Comparison of ENCODE assay signal across 24 mouse cellular contexts in the genomic region with DNA sequence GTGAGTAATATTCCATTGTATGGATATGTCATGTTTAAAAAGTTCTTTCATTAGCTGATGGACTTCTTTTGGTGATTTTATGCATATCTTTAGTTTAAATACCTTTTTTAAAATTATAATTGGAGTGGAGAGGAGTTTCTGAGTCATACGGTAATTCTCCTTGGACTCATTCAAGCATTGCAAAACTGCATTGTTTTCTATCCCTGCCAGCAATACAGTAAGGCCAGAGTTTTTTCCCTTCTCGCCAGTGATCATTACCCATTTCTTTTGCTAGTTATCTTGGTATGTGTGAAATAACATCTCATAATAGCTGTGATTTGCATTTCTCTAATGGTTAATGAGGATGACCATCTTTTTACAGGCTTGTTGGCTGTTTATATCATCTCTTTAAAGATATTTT.
"Had no signal": no experiment of that assay in that cellular context is flagged by ENCODE, and none has a peak within 500 bp of the region (broad histone marks: within the 10 kb centered on the region; RNA-seq: fewer than 3 reads in every experiment).

No protein-coding gene starts in this region.

- H3K4me3 ChIP-seq: embryonic facial prominence, embryonic 10.5 days; embryonic facial prominence, embryonic 12.5 days; embryonic facial prominence, embryonic 13.5 days; embryonic facial prominence, embryonic 15.5 days; erythroblast, embryonic 14.5 days; forebrain, embryonic 10.5 days; forebrain, embryonic 12.5 days; forebrain, embryonic 13.5 days; forebrain, embryonic 15.5 days; gastrocnemius, adult 2 months; heart, adult 2 months had no signal

- DNase-seq: cerebellum, adult 9-11 months; cerebellum, postnatal 10 days; cerebellum, postnatal 14 days; cerebellum, postnatal 25 days; cerebellum, postnatal 36 days; embryo, embryonic 11 days; forebrain, postnatal 0 days; gastrocnemius, adult 2 months; gastrocnemius, postnatal 10 days; gastrocnemius, postnatal 14 days; gastrocnemius, postnatal 25 days; gastrocnemius, postnatal 36 days; heart, adult 11 months; heart, adult 18-20 months; heart, adult 2 months had no signal

- H3K27ac ChIP-seq: embryonic facial prominence, embryonic 10.5 days; embryonic facial prominence, embryonic 12.5 days; embryonic facial prominence, embryonic 13.5 days; embryonic facial prominence, embryonic 15.5 days; forebrain, embryonic 10.5 days; forebrain, embryonic 12.5 days; forebrain, embryonic 13.5 days; forebrain, embryonic 15.5 days; gastrocnemius, adult 2 months; heart, adult 2 months had no signal
